Mouse (Mus musculus) retina, postnatal 7 days (tissue): ENCODE results near the gene Faap100.

Source experiments
- DNase-seq: peaks from one replicate; pipeline ENCODE4 v3.0.0-alpha.2; 2012; ENCODE audit warnings: low read depth, low spot score

Faap100 gene

GRCm38 (mm10) chr11:120319310-120319709 lies 59.3 kb downstream of the Faap100 start:
- no peak for DNase-seq
